Mouse (Mus musculus): ENCODE results near the gene Megf9.

GRCm38 (mm10) chr4:70534891-70535269, at the start of gene Megf9:
- TF ChIP-seq POLR2A (IDR thresholded peaks at IDR 0.05; ENCODE audit: borderline replicate concordance, insufficient read depth, low read length) (peak; percentile 84), CTCF (IDR thresholded peaks at IDR 0.05; ENCODE audit: borderline replicate concordance, insufficient read depth, low read depth, low read length) (no peak)
